Mouse (Mus musculus) adipocyte (in vitro differentiated cells): ENCODE results near the gene Rbsn.

Experiments used
- DNase-seq: peaks from one replicate; pipeline ENCODE4 v3.0.0-alpha.2; 2016; ENCODE audit warnings: low spot score

Gene Rbsn

DNA sequence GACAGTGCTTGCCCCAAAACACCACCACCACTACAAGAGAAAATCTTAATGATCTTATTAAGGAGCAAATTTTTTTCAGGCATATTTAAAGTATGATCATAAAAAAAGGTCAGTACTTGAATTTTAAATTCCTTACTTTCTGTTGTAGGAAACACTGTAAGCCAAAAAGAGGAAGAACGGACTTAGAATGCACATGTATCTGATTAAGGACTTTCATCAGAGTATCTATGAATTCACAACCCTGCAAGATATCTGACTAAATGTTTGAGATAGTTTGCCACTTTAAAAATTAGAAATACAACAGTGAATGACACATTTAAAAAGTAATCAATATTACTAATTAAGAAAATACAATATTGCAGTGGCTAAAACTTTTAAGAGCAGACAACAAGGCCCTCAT lies 38.3 kb downstream of the Rbsn start:
- DNase-seq: no peak

DNA sequence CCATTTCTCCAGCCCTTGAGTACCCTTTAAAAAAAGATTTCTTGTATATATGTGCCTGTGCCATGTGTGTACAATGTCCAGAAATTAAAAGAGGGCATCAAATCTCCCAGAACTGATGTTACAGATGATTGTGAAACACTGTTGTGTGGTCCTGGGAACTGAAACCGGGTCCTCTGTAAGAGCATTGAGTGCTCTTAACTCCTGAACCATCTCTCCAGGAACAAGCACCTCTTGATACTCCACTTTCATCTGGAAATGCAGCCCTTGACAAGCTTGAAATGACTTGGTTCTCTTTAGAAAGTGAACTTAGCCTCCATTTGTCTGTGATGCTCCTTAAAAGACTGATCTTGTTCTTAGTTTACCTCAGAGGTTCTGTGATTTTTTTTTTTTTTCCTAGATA lies 52.0 kb downstream of the Rbsn start:
- DNase-seq: no peak

DNA sequence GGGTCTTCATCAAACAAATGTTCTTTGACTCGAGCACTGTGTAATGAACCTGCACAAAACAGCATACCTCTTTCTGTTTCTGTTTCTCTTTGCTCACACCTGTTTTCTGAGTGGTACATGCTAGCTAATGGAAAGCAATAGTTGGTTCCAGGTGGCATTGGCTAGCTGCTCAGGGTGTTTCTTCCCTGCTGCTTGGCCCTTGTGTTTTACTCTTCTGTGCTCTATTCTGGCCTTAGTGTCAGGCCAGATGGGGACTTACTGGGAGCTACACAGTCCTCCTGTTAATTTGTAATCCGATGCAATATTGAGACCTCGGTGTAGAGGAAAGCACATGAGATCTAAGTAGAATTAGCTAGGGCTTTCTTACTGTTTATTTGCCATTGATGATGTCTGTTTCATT lies 55.9 kb downstream of the Rbsn start:
- no peak for DNase-seq

DNA sequence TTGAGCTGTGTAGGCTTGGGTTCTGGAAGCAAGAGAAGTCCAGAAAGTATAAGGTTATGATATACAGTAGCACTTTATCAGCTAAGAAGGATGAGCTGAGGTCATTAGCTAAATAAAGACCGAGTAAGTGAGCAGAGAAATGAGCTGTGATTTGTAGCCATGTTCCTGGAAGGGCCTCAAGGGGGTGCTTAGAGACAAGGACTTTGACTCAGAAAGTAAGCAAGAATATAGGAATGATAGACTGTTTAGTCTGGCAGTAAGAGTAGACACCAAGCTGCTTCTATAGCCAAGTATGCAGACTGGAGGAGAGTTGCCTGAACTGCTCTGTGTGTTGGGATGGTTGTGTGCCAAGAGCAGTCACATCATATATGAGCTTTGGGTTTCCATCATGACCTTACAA lies 61.0 kb downstream of the Rbsn start:
- no peak for DNase-seq

DNA sequence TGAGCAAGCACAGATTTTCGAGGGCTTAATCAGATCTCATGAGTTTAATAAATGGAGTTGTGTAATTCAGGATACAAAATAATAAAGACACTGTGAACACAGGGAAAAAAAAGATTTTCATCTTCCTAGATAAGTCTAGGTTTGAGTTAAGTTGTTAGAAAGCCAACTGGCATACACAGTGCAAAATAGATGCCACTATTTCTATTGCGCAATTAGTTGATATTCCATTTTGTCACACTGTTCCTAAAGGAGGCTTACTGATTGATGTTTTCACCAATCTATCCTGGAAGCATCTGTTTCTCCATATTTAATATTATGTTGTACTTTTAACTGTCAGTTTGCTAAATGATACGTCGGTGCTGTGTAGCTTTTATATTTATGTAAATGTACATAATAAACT lies 68.8 kb downstream of the Rbsn start:
- no peak for DNase-seq
